Mouse (Mus musculus) neural tube, embryonic 11.5 days (tissue): ENCODE data around the gene a. TPM values are rescaled to one million over a fixed set of nuclear protein-coding genes. Genes with fewer than 3 reads are reported as not detected.

Experiments used
- ATAC-seq: fragments of 200-750 bp; cut with Nextera tagmentation; 2 replicates; pipeline ENCODE4 v1.8.0; 2017; ENCODE audit warnings: moderate number of reproducible peaks, mild to moderate bottlenecking, moderate TSS enrichment, moderate library complexity; ENCODE audit not compliant: insufficient read depth, low FRiP score, low TSS enrichment
- DNase-seq: peaks from one replicate; pipeline ENCODE4 v3.0.0-alpha.2; 2015; ENCODE audit warnings: low spot score
- H3K27ac ChIP-seq: fragments of 300-500 bp; sonication (generic); 2 replicates; pipeline ENCODE4 v1.5.1; 2014; ENCODE audit warnings: low read depth, mild to moderate bottlenecking, low read length
- H3K27me3 ChIP-seq: fragments of 300-500 bp; sonication (generic); 2 replicates; pipeline ENCODE4 v1.6.1; 2014; ENCODE audit warnings: mild to moderate bottlenecking, low read length, mixed read lengths; ENCODE audit not compliant: control insufficient read depth, insufficient read depth
- H3K36me3 ChIP-seq: fragments of 300-500 bp; sonication (generic); 2 replicates; pipeline ENCODE4 v1.6.1; 2014; ENCODE audit warnings: mild to moderate bottlenecking, low read length, moderate library complexity, mixed read lengths; ENCODE audit not compliant: control insufficient read depth, insufficient read depth
- H3K4me1 ChIP-seq: fragments of 300-500 bp; sonication (generic); 2 replicates; pipeline ENCODE4 v1.6.1; 2014; ENCODE audit warnings: low read length, mixed read lengths; ENCODE audit not compliant: control insufficient read depth, insufficient read depth
- H3K4me2 ChIP-seq: fragments of 300-500 bp; sonication (generic); 2 replicates; pipeline ENCODE4 v1.6.1; 2014; ENCODE audit warnings: low read depth, mild to moderate bottlenecking, moderate library complexity
- H3K4me3 ChIP-seq: fragments of 300-500 bp; sonication (generic); 2 replicates; pipeline ENCODE4 v1.5.1; 2014; ENCODE audit warnings: low read depth, low read length
- H3K9ac ChIP-seq: fragments of 300-500 bp; sonication (generic); 2 replicates; pipeline ENCODE4 v1.6.1; 2014; ENCODE audit warnings: mild to moderate bottlenecking, low read length
- H3K9me3 ChIP-seq: fragments of 300-500 bp; sonication (generic); 2 replicates; pipeline ENCODE4 v1.6.1; 2016; ENCODE audit warnings: low read length; ENCODE audit not compliant: control insufficient read depth
- WGBS: fragments of 180-500 bp; shearing (Covaris S2); extraction: QIAGEN DNeasy Blood & Tissue Kit; methylation state at CpG from one replicate; pipeline ENCODE4 v1.1.7; 2014; 5-methylcytosine and 5-hydroxymethylcytosine counted together
- polyA plus RNA-seq: library from polyadenylated mRNA; unstranded; fragments of >200 nt; fragmentation: Nextera tagmentation; extraction: Ambion mirVana; gene quantifications from 2 replicates; pipeline ENCODE4 v1.2.1, GENCODE M21; 2014

a gene
- polyA plus RNA-seq, 1 experiment from 2014 or later: 1.2 TPM

DNA sequence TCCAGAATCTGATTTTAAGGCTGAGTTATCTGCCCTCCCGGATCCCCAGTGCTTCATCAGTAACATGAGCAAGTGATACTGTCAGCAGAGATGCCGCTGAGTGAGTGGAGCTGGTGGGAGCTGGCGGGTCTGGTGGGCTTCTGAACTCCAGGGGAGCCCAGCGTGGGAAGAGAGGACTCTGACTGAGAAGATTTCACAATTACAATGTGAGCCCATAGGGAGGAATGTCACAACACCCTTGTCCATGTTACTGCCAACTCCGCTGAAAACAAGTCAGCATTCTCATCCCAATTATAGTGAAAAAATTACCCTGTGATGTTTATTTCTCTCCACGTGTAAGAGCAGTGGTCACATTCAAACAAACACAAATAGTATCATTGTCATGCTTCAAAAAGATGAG is 144.9 kb downstream of the a start:
- WGBS: 83% methylated on average over 6 of the region's 6 CpGs
- Histone ChIP-seq H3K4me3 (no peak overlapping the region), H3K9me3 (no peaks in the 10 kb centered on the region), H3K27ac (no peak overlapping the region), H3K9ac (no peak overlapping the region), H3K27me3 (no peaks in the 10 kb centered on the region), H3K4me2 (no peak overlapping the region), H3K36me3 (no peaks in the 10 kb centered on the region), H3K4me1 (no peaks in the 10 kb centered on the region)
- no peak for ATAC-seq
- DNase-seq: no peak

DNA sequence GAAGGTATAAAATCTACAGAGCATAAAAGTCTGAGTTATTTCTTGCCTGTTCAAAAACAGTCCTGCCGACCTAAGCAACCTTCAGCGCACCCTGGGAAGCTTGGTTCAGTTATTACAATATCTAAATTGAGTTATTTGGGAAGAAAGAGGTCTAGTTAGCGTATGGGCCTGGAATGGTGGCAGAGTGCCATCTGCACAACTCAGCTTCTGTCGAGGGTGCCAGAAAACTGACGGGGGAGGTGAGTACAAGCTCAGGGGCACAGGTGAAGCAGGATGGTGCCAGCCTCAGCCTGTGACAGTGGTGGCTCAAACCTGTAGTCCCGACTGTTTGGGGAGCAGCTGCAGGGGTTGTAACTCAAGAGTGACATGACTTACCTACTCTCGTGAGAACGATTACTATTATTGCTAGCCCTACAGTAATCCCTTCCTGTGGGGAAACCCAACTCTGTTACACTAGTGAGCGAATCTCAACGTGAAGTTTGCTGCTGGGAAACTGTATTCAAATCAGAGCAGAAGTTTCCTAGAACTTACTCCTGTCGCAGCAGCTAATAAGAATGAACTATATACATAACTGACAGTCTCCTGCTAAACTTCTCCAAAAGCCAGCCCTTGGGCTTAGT is 145.4 kb downstream of the a start:
- no peak for ATAC-seq
- DNase-seq: no peak
- H3K36me3 ChIP-seq: no peaks in the 10 kb centered on the region
- no peak overlapping the region for H3K9ac ChIP-seq
- H3K27me3 ChIP-seq: no peaks in the 10 kb centered on the region
- no peak overlapping the region for H3K4me2 ChIP-seq
- no peak overlapping the region for H3K4me3 ChIP-seq
- H3K4me1 ChIP-seq: no peaks in the 10 kb centered on the region
- no peaks in the 10 kb centered on the region for H3K9me3 ChIP-seq
- WGBS: 84% methylated on average over 11 of the region's 11 CpGs
- no peak overlapping the region for H3K27ac ChIP-seq

DNA sequence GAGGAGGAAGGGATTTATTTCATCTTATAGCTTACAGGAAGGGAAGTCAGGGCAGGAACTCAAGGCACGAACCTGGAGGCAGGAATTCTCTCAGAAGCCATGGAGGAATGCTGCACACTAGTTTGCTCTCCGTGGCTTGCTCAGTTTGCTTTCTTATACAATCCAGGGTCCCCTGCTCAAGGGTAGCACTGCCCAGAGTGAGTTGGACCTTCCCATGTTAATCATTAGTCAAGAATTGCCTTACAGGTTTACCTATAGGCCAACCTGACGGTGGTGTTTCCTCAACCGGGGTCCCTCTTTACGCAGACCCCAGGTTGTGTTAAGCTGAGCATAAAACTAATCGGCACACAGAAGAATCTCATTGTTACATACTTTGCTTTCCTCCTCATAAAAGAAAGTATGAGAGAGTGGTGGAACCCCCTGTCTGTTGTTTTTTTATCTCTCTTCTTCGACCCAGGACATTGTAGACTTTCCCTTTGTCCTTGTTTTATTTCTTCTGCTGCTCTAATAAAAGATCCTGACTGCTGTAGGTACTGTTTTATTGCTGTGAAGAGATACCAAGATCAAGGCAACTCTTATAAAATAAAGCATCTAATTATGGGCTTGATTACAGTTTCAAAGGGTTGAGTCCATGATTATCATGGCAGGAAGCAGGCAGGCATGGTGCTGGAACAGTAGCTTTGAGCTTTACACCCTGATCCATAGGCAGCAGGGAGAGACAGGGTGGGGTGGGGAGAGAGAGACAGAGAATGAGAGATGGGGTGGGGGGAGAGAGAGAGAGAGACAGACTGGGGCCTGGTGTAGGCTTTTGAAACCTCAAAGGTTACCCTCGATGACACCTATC is 146.6 kb downstream of the a start:
- no peak overlapping the region for H3K4me3 ChIP-seq
- H3K36me3 ChIP-seq: no peaks in the 10 kb centered on the region
- no peaks in the 10 kb centered on the region for H3K9me3 ChIP-seq
- H3K9ac ChIP-seq: no peak overlapping the region
- ATAC-seq (no peak), DNase-seq (no peak)
- no peak overlapping the region for H3K4me2 ChIP-seq
- WGBS: 78% methylated on average over 8 of the region's 8 CpGs
- H3K27ac ChIP-seq: no peak overlapping the region
- H3K27me3 ChIP-seq: no peaks in the 10 kb centered on the region
- H3K4me1 ChIP-seq: peaks cover under 1% of the 10 kb centered on the region; the same call in 1 of the 2 replicates

DNA sequence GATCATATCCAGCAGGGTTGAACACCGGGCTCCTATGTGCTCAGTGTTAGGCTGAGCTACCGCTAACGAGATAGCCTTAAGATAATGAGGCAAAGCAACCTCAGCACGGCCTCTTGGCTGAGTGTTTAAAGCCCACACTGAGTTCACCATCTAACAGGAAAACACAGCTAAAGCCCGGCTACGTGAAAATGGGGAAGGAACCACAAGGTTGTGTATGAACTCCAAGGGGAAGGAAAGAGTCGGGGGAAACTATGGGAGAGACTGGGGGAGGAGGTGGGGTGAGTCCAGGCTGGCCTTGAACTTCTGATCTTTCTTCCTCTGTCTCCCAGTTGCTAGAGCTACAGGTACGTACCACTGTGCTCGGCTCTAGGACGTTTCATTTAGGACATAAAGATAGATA is 150.8 kb downstream of the a start:
- H3K9ac ChIP-seq: no peak overlapping the region

DNA sequence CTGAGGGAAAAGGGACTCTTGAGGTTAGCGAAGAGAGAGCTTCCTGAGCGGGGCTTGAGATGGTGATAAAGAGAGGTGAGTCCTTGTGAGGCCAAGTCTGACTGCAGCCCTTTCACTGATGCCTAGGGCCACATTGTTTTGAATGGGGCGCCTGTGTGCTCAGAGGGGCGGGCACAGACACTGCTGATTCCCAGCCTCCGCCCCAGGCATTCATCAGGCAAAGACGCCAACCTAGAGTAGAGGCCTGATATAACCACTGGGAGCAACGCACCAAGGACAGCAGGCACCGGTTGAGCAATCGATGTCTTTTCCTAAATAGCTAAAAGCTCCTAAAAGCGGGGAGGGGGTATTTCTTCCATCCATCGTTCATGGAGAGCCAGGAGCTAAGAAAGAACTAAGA is 151.3 kb downstream of the a start:
- H3K9me3 ChIP-seq: no peaks in the 10 kb centered on the region
- DNase-seq: no peak
- no peaks in the 10 kb centered on the region for H3K36me3 ChIP-seq
- no peak overlapping the region for H3K27ac ChIP-seq
- H3K9ac ChIP-seq: no peak overlapping the region
- H3K4me1 ChIP-seq: peaks cover 3% of the 10 kb centered on the region; the same call in 1 of the 2 replicates
- no peaks in the 10 kb centered on the region for H3K27me3 ChIP-seq
- 49% methylated on average over 11 of the region's 11 CpGs for WGBS
- no peak overlapping the region for H3K4me2 ChIP-seq
- ATAC-seq: no peak
- no peak overlapping the region for H3K4me3 ChIP-seq

More for the DNA sequence above, 150.8 kb downstream of the a start:
- no peak overlapping the region for H3K27ac ChIP-seq
- no peak overlapping the region for H3K4me3 ChIP-seq
- peaks cover 3% of the 10 kb centered on the region; the same call in 1 of the 2 replicates for H3K4me1 ChIP-seq
- no peak overlapping the region for H3K4me2 ChIP-seq
- WGBS: 83% methylated on average over 10 of the region's 10 CpGs
- H3K36me3 ChIP-seq: no peaks in the 10 kb centered on the region
- no peaks in the 10 kb centered on the region for H3K27me3 ChIP-seq
- H3K9me3 ChIP-seq: no peaks in the 10 kb centered on the region
- ATAC-seq: no peak
- DNase-seq: no peak

DNA sequence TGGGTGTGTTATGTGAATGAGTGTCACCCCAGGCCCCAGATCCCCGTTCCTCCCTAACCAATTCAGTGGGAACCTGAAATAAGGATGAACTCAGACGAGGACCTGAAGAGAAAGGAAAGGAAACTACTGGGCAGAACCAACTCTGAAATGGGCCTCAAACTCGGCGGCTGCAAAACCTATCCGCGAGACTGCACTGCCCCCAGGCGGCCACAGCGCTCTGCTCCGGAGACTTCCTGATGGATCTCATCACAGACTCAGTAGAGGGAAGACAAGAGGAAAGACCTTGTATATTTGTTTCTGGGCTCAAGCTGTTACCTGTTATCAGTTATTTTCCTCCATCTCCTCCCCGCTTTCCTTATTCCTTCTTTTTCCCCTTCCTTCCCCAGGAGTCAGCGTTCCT is 151.9 kb downstream of the a start:
- H3K9me3 ChIP-seq: no peaks in the 10 kb centered on the region
- no peaks in the 10 kb centered on the region for H3K27me3 ChIP-seq
- peak overlapping the region; percentile 30; the same call in 1 of the 2 replicates for H3K4me2 ChIP-seq
- no peaks in the 10 kb centered on the region for H3K36me3 ChIP-seq
- WGBS: 7% methylated on average over 11 of the region's 11 CpGs
- H3K9ac ChIP-seq: no peak overlapping the region
- H3K27ac ChIP-seq: no peak overlapping the region
- DNase-seq (peak; percentile 75), ATAC-seq (no peak)
- H3K4me1 ChIP-seq: peaks cover 3% of the 10 kb centered on the region; the same call in 1 of the 2 replicates
- H3K4me3 ChIP-seq: no peak overlapping the region

DNA sequence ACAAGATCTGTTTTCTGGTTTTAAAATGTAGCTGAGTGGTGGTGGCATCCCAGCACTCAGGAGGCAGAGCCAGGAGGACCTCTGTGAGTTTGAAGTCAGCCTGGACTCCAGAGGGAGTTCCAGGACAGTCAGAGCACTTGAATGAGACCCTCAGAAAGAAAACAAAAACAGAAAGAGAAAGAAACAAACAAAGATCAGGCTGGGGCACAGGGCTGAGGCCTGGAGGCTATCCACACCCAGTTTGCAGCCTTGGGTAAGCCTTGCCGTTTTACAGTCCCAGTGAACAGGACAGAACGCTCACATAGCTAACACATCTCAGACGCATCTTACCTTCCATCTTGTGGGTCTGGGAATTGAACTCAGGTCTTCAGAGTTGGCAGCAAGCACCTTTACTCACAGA is 155.7 kb downstream of the a start:
- Histone ChIP-seq H3K27me3 (no peaks in the 10 kb centered on the region), H3K36me3 (no peaks in the 10 kb centered on the region), H3K4me2 (no peak overlapping the region), H3K9me3 (no peaks in the 10 kb centered on the region), H3K4me3 (no peak overlapping the region), H3K4me1 (peaks cover 3% of the 10 kb centered on the region; the same call in 1 of the 2 replicates), H3K27ac (no peak overlapping the region), H3K9ac (no peak overlapping the region)
- 88% methylated on average over 3 of the region's 3 CpGs for WGBS
- no peak for ATAC-seq
- DNase-seq: no peak

DNA sequence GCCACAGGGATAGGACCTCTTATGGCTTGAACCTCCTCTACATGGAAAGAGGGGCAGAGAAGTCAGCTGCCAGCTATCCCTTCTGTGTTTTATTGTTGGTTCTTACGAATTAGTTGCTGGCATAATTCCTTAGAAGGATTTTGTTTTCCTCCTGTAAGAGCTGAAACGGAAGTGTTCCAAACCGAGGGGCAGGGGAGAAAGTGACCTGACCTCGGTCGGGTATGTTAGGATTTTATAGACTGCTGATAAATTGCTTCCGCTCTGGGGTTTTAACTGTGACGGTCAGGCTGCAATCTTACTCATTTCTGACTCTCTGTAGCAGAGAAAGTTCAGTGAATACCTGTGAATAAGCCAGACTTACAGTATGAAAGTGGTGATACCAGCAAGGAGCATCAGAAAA is 158.2 kb downstream of the a start:
- H3K4me1 ChIP-seq: no peaks in the 10 kb centered on the region
- no peaks in the 10 kb centered on the region for H3K27me3 ChIP-seq
- H3K36me3 ChIP-seq: no peaks in the 10 kb centered on the region
- H3K4me3 ChIP-seq: no peak overlapping the region
- no peak overlapping the region for H3K9ac ChIP-seq
- no peaks in the 10 kb centered on the region for H3K9me3 ChIP-seq
- H3K4me2 ChIP-seq: no peak overlapping the region
- H3K27ac ChIP-seq: no peak overlapping the region
- WGBS: 56% methylated on average over 7 of the region's 7 CpGs
- no peak for DNase-seq
- no peak for ATAC-seq

DNA sequence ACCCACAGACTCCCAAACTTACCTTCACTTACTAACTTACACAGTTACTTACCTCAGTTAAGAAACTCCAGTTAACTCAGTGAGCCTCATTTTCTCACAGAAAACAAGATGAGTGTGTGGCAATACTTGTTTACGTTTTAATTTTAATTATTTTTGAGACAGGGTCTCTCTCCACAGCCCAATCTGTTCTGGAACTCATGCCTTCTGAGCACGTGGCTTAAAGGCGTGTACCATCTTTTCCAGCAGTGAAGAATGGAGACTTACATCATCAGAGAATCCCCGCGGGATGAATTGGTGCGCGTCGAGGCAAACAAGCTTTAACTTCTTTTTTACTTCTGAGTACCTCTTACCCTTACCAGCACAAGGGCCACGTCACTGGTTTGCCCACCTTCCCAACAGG is 158.7 kb downstream of the a start:
- Histone ChIP-seq H3K36me3 (no peaks in the 10 kb centered on the region), H3K4me2 (no peak overlapping the region), H3K9me3 (no peaks in the 10 kb centered on the region), H3K4me3 (no peak overlapping the region), H3K9ac (no peak overlapping the region), H3K27me3 (no peaks in the 10 kb centered on the region), H3K4me1 (no peaks in the 10 kb centered on the region), H3K27ac (no peak overlapping the region)
- no peak for DNase-seq
- 83% methylated on average over 9 of the region's 9 CpGs for whole genome bisulfite sequencing
- no peak for ATAC-seq
